Mouse (Mus musculus) hindbrain, embryonic 13.5 days (tissue): Measurements from ENCODE around the gene Ado. TPM values are rescaled to one million over a fixed set of nuclear protein-coding genes. Genes with fewer than 3 reads are reported as not detected.

Experiments
- polyA plus RNA-seq: library from polyadenylated mRNA; unstranded; fragments of >200 nt; fragmentation: Nextera tagmentation; extraction: Ambion mirVana; gene quantifications from 2 replicates; pipeline ENCODE4 v1.2.1, GENCODE M21; 2015

Ado gene
- polyA plus RNA-seq, 1 experiment from 2014 or later = 86.8 TPM

Other genes starting within 250 kb of the Ado start
- gene Egr2, start 13.5 kb downstream of the Ado start, polyA plus RNA-seq = 3.8 and 4.1 TPM in 2 replicates